Mouse (Mus musculus): Measurements from ENCODE around the gene Popdc3. TPM values are rescaled to one million over a fixed set of nuclear protein-coding genes. Genes with fewer than 3 reads are reported as not detected.

Popdc3 gene
- polyA plus RNA-seq, 1 experiment: not detected

DNA sequence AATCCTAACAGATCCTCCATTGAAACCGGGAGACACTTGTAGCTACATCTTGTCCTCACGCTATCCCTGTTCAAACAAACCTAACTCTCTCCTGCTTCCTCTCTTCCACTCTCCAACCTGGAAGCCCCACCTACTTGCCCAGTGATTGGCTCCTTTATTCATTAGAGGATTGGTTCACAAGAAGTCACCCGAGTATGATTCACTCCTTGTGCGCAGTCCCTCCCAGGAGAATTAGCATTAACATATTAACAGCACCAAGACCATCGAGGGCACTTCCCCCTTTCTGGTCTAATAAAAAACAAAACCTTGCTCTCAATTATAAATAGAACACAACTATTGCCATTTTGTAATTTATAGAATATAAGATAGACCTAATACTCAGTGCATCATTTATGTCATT lies 117.2 kb downstream of the Popdc3 start:
- Histone ChIP-seq H3K27me3 (ENCODE audit: control insufficient read depth, insufficient read depth, low read length) (no peaks in the 10 kb centered on the region), H3K36me3 (ENCODE audit: control insufficient read depth, insufficient read depth, low read length) (no peaks in the 10 kb centered on the region), H3K4me1 (ENCODE audit: control insufficient read depth, insufficient read depth, low read length) (no peaks in the 10 kb centered on the region), H3K4me3 (ENCODE audit: control insufficient read depth, low read depth, low read length) (no peak overlapping the region), H3K27ac (ENCODE audit: control insufficient read depth, insufficient read depth, low read depth, low read length) (no peak overlapping the region)
- TF ChIP-seq CTCF (IDR thresholded peaks at IDR 0.05; ENCODE audit: control insufficient read depth, insufficient read depth, insufficient replicate concordance, low read depth, low read length) (no peak), POLR2A (IDR thresholded peaks at IDR 0.05; ENCODE audit: control insufficient read depth, low read depth, low read length) (no peak)

DNA sequence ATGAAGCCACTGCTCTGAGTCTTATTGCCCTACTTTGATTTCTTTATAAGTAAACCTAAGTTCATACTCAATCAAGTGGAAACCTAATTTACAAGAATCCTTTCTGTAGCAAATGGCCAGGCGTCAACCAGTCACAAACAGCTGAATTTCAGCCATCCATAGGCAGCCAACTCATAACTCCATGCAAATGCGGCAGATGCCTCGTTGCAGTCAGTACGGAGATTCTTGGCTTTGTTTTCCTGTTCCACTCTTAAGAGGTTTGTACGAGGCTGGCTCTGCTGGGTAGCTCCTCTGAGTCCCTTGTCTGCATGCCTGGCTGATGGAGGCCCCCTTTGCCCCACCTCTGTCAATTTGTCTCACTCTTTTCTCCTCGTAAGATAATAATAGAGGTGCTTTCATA lies 120.6 kb downstream of the Popdc3 start:
- Histone ChIP-seq H3K36me3 (ENCODE audit: control insufficient read depth, insufficient read depth, low read length) (no peaks in the 10 kb centered on the region), H3K27me3 (ENCODE audit: control insufficient read depth, insufficient read depth, low read length) (no peaks in the 10 kb centered on the region), H3K4me1 (ENCODE audit: control insufficient read depth, insufficient read depth, low read length) (no peaks in the 10 kb centered on the region), H3K4me3 (ENCODE audit: control insufficient read depth, low read depth, low read length) (no peak overlapping the region), H3K27ac (ENCODE audit: control insufficient read depth, insufficient read depth, low read depth, low read length) (no peak overlapping the region)
- TF ChIP-seq POLR2A (IDR thresholded peaks at IDR 0.05; ENCODE audit: control insufficient read depth, low read depth, low read length) (no peak), CTCF (IDR thresholded peaks at IDR 0.05; ENCODE audit: control insufficient read depth, insufficient read depth, insufficient replicate concordance, low read depth, low read length) (no peak)

DNA sequence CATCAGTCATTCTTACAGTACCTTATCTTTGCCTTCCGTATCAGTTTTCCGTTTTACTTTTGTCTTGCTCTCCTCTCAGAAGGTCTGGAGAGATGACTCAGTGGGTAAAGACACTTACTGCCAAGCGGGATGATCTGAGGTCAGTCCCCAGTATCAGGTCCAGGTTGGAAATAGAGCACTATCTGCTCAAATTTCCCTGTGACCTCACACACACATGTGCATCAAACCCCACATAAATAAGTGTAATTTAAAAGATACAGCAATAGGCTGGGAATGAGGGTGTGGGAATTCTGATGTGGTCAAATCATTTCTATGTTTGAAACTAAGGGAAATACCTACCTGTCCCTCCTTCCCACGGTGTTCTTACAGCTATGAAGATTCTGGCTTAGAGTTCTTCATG lies 121.6 kb downstream of the Popdc3 start:
- Histone ChIP-seq H3K27me3 (ENCODE audit: control insufficient read depth, insufficient read depth, low read length) (no peaks in the 10 kb centered on the region), H3K4me3 (ENCODE audit: control insufficient read depth, low read depth, low read length) (no peak overlapping the region), H3K4me1 (ENCODE audit: control insufficient read depth, insufficient read depth, low read length) (no peaks in the 10 kb centered on the region), H3K27ac (ENCODE audit: control insufficient read depth, insufficient read depth, low read depth, low read length) (no peak overlapping the region), H3K36me3 (ENCODE audit: control insufficient read depth, insufficient read depth, low read length) (no peaks in the 10 kb centered on the region)
- TF ChIP-seq POLR2A (IDR thresholded peaks at IDR 0.05; ENCODE audit: control insufficient read depth, low read depth, low read length) (no peak), CTCF (IDR thresholded peaks at IDR 0.05; ENCODE audit: control insufficient read depth, insufficient read depth, insufficient replicate concordance, low read depth, low read length) (no peak)

DNA sequence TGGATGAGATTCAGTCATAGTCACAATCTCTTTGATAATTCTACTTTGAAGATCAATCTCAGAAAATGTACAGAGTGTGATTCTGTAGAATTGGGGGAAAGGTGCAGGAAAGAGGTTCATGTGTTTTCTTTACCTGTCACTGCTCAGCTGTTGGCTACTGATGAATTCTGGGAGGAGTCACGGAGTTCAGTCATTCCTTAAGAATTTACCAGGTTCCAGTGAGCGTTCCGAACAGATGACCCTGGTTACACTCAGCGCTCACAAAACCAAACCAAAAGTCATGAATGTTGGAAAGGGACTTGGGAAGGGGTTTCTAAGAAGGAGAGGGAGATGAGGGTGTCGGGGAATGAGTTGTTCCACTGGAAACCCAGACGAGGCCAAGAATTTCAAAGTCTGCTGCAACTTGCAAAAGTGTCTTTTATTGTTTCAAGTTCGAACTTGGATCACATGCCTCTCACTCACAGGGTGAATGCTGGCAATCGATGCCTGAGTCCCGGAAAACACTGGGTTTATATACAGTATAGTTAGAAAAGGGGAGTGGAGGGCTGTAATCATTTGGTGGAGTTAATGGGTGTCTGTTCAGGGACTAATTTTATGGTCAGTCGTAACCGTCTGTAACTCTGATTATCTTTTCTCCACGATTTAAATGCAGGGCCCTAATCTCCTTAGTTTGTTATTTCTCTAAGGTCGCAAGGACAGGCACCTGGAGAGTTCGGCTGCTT lies 125.6 kb downstream of the Popdc3 start:
- TF ChIP-seq CTCF (IDR thresholded peaks at IDR 0.05; ENCODE audit: control insufficient read depth, insufficient read depth, insufficient replicate concordance, low read depth, low read length): no peak
- no peak for TF ChIP-seq POLR2A (IDR thresholded peaks at IDR 0.05; ENCODE audit: control insufficient read depth, low read depth, low read length)
- no peaks in the 10 kb centered on the region for H3K4me1 ChIP-seq (ENCODE audit: control insufficient read depth, insufficient read depth, low read length)
- no peaks in the 10 kb centered on the region for H3K36me3 ChIP-seq (ENCODE audit: control insufficient read depth, insufficient read depth, low read length)
- no peak overlapping the region for H3K27ac ChIP-seq (ENCODE audit: control insufficient read depth, insufficient read depth, low read depth, low read length)
- no peak overlapping the region for H3K4me3 ChIP-seq (ENCODE audit: control insufficient read depth, low read depth, low read length)
- no peaks in the 10 kb centered on the region for H3K27me3 ChIP-seq (ENCODE audit: control insufficient read depth, insufficient read depth, low read length)

DNA sequence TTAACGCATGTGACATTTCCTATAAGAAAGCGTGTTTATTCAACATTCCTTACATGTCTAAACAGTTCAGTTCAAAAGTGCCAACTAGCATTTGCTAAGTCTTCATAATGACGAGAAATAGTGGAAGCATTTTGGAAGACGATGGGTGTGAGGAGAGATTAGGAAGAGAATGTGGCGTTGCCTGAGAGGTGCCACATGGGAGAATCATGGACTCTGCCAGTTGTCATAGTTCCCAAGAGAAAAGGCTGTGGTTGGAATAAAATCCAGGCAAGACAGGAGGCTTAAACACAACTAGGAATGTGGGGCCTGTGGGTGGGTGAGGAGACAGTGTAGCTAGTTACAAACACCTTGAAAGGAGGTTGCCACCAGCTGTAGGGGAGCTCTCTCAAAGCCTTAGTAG lies 127.3 kb downstream of the Popdc3 start:
- Histone ChIP-seq H3K4me1 (ENCODE audit: control insufficient read depth, insufficient read depth, low read length) (no peaks in the 10 kb centered on the region), H3K27ac (ENCODE audit: control insufficient read depth, insufficient read depth, low read depth, low read length) (no peak overlapping the region), H3K4me3 (ENCODE audit: control insufficient read depth, low read depth, low read length) (no peak overlapping the region), H3K36me3 (ENCODE audit: control insufficient read depth, insufficient read depth, low read length) (no peaks in the 10 kb centered on the region), H3K27me3 (ENCODE audit: control insufficient read depth, insufficient read depth, low read length) (no peaks in the 10 kb centered on the region)
- no peak for TF ChIP-seq POLR2A (IDR thresholded peaks at IDR 0.05; ENCODE audit: control insufficient read depth, low read depth, low read length)
- no peak for TF ChIP-seq CTCF (IDR thresholded peaks at IDR 0.05; ENCODE audit: control insufficient read depth, insufficient read depth, insufficient replicate concordance, low read depth, low read length)

DNA sequence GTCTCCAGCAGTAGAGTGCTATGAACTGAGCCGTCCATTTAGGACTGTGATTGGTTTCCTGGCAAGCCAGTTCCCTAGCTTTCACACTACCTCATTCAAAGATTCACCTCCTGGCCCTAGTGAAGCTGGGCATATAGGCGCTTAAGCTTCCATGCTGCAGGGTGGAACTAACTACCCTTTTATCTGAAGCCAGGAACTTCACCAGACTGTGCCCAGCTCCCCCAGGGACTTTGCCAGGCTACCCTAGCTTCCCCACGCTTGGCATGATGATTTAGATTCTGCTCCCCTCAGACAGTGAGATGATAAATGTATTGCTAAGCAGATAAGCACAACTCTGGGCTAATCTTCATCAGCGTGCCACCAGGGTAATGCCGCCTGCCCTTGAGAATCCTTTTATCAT lies 133.2 kb downstream of the Popdc3 start:
- no peaks in the 10 kb centered on the region; the same call in 1 of the 2 replicates for H3K4me1 ChIP-seq (ENCODE audit: control insufficient read depth, insufficient read depth, low read length)
- H3K36me3 ChIP-seq (ENCODE audit: control insufficient read depth, insufficient read depth, low read length): no peaks in the 10 kb centered on the region
- H3K27ac ChIP-seq (ENCODE audit: control insufficient read depth, insufficient read depth, low read depth, low read length): no peak overlapping the region
- H3K27me3 ChIP-seq (ENCODE audit: control insufficient read depth, insufficient read depth, low read length): no peaks in the 10 kb centered on the region
- H3K4me3 ChIP-seq (ENCODE audit: control insufficient read depth, low read depth, low read length): no peak overlapping the region
- no peak for TF ChIP-seq POLR2A (IDR thresholded peaks at IDR 0.05; ENCODE audit: control insufficient read depth, low read depth, low read length)
- no peak for TF ChIP-seq CTCF (IDR thresholded peaks at IDR 0.05; ENCODE audit: control insufficient read depth, insufficient read depth, insufficient replicate concordance, low read depth, low read length)

DNA sequence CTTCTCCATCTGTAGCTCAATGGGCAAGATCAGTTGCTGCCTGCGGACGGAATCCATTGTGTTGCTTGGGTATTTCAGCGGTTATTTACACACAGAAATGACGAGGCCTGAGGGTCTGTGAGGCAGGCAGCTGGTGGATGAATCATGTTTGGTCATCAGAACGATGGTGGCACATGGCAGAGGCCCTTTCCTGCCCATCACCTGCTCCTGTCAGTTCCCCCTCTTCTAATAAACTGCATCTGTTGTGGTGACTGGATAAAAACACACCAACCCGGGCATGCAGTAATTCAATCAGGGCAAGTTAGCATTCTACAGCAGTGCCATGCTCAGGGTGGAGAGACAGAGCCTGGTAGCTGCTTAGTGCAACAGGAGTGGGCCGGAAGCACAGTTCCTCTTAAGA lies 133.7 kb downstream of the Popdc3 start:
- Histone ChIP-seq H3K4me1 (ENCODE audit: control insufficient read depth, insufficient read depth, low read length) (no peaks in the 10 kb centered on the region; the same call in 1 of the 2 replicates), H3K4me3 (ENCODE audit: control insufficient read depth, low read depth, low read length) (no peak overlapping the region), H3K27ac (ENCODE audit: control insufficient read depth, insufficient read depth, low read depth, low read length) (no peak overlapping the region), H3K27me3 (ENCODE audit: control insufficient read depth, insufficient read depth, low read length) (no peaks in the 10 kb centered on the region), H3K36me3 (ENCODE audit: control insufficient read depth, insufficient read depth, low read length) (no peaks in the 10 kb centered on the region)
- TF ChIP-seq CTCF (IDR thresholded peaks at IDR 0.05; ENCODE audit: control insufficient read depth, insufficient read depth, insufficient replicate concordance, low read depth, low read length) (no peak), POLR2A (IDR thresholded peaks at IDR 0.05; ENCODE audit: control insufficient read depth, low read depth, low read length) (no peak)
